Mouse (Mus musculus) lung, postnatal 0 days (tissue): ENCODE results near the gene Ccdc73.

Experiments
- CTCF ChIP-seq: IDR thresholded peaks from 2 replicates; pipeline ENCODE4 v1.5.1; 2016; ENCODE audit warnings: antibody characterized with exemption, mild to moderate bottlenecking
- EP300 ChIP-seq: IDR thresholded peaks from 2 replicates; pipeline ENCODE4 v1.6.1; 2016; ENCODE audit warnings: antibody characterized with exemption, mild to moderate bottlenecking, control low read depth

GRCm38 (mm10) chr2:105016967-105017287 is 149.3 kb downstream of the Ccdc73 start, which contains the start of gene Eif3m:
- no peak for TF ChIP-seq EP300
- TF ChIP-seq CTCF, result no peak
